Mouse (Mus musculus) midbrain, embryonic 16.5 days (tissue): ENCODE data around the gene S1pr4. TPM values are rescaled to one million over a fixed set of nuclear protein-coding genes. Genes with fewer than 3 reads are reported as not detected.

Experiments
- ATAC-seq: fragments of 200-750 bp; cut with Nextera tagmentation; 2 replicates; pipeline ENCODE4 v1.8.0; 2017; ENCODE audit warnings: moderate TSS enrichment
- H3K27ac ChIP-seq: fragments of 300-500 bp; sonication (generic); 2 replicates; pipeline ENCODE4 v1.5.1; 2014; ENCODE audit warnings: mild to moderate bottlenecking, low read length, mixed read lengths
- H3K27me3 ChIP-seq: fragments of 300-500 bp; sonication (generic); 2 replicates; pipeline ENCODE4 v1.6.1; 2014; ENCODE audit warnings: low read depth, low read length, mixed read lengths; ENCODE audit not compliant: control insufficient read depth, insufficient read depth
- H3K36me3 ChIP-seq: fragments of 300-500 bp; sonication (generic); 2 replicates; pipeline ENCODE4 v1.6.1; 2014; ENCODE audit warnings: mild to moderate bottlenecking, low read length, moderate library complexity, mixed read lengths; ENCODE audit not compliant: control insufficient read depth, insufficient read depth
- H3K4me1 ChIP-seq: fragments of 300-500 bp; sonication (generic); 2 replicates; pipeline ENCODE4 v1.6.1; 2014; ENCODE audit warnings: mild to moderate bottlenecking, low read length, mixed read lengths; ENCODE audit not compliant: control insufficient read depth, insufficient read depth
- H3K4me2 ChIP-seq: fragments of 300-500 bp; sonication (generic); 2 replicates; pipeline ENCODE4 v1.6.1; 2014; ENCODE audit warnings: mild to moderate bottlenecking, low read length, mixed read lengths
- H3K4me3 ChIP-seq: fragments of 300-500 bp; sonication (generic); 2 replicates; pipeline ENCODE4 v1.5.1; 2014; ENCODE audit warnings: low read depth, mild to moderate bottlenecking, low read length, moderate library complexity, mixed read lengths
- H3K9ac ChIP-seq: fragments of 300-500 bp; sonication (generic); 2 replicates; pipeline ENCODE4 v1.6.1; 2014; ENCODE audit warnings: low read depth, low read length, mixed read lengths
- H3K9me3 ChIP-seq: fragments of 300-500 bp; sonication (generic); replicated peaks from 2 replicates; pipeline ENCODE4 v1.6.1; 2014; ENCODE audit warnings: mild to moderate bottlenecking, low read length, mixed read lengths; ENCODE audit not compliant: control insufficient read depth, poor library complexity, severe bottlenecking
- WGBS: fragments of 180-500 bp; shearing (Covaris S2); extraction: QIAGEN DNeasy Blood & Tissue Kit; methylation state at CpG from one replicate; pipeline ENCODE4 v1.1.7; 2014; 5-methylcytosine and 5-hydroxymethylcytosine counted together
- polyA plus RNA-seq: library from polyadenylated mRNA; unstranded; fragments of >200 nt; fragmentation: Nextera tagmentation; extraction: Ambion mirVana; gene quantifications from 2 replicates; pipeline ENCODE4 v1.2.1, GENCODE M21; 2015

Gene S1pr4
- polyA plus RNA-seq, 1 experiment from 2014 or later, result 0.44 TPM

DNA sequence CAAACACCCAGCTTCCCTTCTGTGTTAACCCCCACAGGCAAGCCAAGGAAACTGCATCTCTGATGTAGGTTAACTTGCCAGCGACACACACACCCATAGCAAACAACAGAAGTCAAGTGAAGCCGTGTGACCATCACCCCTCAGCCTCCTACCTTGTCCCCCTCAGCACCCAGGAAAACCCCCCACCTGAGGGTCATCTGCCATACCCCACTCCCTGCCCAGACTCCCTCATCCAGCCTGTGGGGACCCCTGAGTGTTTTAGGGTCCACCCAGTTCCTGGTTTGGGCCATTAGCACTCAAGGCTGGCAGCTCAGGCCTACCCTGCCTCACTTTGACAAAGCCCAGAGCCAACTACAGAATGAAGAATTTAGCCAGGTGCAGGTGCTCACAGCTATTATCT is 33.9 kb downstream of the S1pr4 start:
- no peaks in the 10 kb centered on the region for H3K9me3 ChIP-seq
- H3K4me1 ChIP-seq, result peaks cover 13% of the 10 kb centered on the region
- no peak overlapping the region for H3K4me2 ChIP-seq
- no peaks in the 10 kb centered on the region for H3K27me3 ChIP-seq
- no peak for ATAC-seq
- peaks cover 22% of the 10 kb centered on the region for H3K36me3 ChIP-seq
- H3K9ac ChIP-seq, result no peak overlapping the region
- H3K27ac ChIP-seq, result no peak overlapping the region
- 85% methylated on average over 2 of the region's 2 CpGs for WGBS
- H3K4me3 ChIP-seq, result no peak overlapping the region

DNA sequence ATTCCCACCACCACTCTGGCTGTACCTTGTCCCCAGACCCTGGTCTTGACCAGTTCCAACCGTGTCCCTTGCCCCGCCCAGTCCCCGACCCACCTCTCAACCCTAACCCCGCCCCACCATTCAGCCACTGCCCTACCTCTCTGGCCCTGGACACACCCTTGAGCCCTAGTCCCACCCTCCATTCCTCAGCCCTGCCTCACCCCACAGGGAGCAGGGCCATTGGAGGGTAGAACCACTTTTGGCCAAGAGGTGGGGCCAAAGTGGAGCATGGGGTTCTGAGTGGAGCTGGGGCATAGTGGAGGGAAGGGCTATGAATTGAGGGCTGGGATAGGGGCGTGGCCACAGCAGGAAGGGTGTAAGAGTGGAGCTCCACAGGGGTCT is 34.7 kb downstream of the S1pr4 start:
- 6% methylated on average over 5 of the region's 5 CpGs for WGBS
- peak; percentile 9; the same call in 1 of the 2 replicates for ATAC-seq
- Histone ChIP-seq H3K27me3 (no peaks in the 10 kb centered on the region), H3K4me1 (peaks cover 6% of the 10 kb centered on the region; the same call in 1 of the 2 replicates), H3K27ac (no peak overlapping the region), H3K36me3 (peaks cover 22% of the 10 kb centered on the region), H3K4me2 (no peak overlapping the region), H3K9ac (no peak overlapping the region), H3K4me3 (no peak overlapping the region), H3K9me3 (no peaks in the 10 kb centered on the region)

DNA sequence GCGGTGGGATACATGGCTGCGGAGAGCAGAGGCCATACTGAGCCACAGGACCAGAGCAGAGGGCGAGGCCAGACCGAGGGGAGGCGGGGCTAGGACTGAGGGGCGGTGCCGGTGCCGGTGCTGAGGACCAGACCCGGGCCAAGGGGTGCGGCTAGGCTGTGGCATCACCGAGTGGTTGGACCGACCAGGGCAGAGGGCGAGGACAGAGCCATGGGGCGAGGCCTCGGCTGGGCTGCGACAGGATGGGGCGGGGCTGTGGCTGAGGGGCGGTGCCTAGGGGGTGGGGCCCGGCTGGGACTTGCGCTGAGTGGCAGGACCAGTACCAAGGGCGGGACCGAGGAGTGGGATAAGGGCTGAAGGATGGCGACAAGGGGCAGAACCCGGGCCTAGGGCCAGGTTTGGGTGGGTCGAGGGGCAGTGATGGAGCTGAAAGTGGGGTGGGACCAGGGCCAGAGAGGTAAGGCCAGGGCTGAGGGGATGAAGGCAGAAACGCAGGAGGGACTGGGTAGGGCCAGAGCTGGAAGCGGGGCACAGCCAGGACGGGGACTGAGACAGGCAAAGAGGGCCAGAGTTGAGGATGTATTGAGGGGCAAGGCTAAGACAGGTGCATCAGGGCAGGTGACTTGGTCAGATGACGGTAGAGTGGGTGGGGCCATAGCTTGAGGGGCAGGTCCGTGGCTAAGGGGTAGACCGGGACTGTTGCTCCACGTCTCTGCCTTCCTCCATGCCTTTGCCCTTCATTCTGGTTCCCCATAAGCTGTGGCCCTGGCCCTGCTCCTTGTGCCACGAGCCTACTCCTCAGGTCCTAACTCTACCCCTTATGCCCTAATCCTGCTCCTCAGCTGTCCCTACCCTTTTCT is 35.3 kb downstream of the S1pr4 start:
- 8% methylated on average over 30 of the region's 33 CpGs for WGBS
- Histone ChIP-seq H3K27me3 (no peaks in the 10 kb centered on the region), H3K9ac (peak overlapping the region; percentile 40; the same call in 1 of the 2 replicates), H3K27ac (no peak overlapping the region), H3K36me3 (peaks cover 22% of the 10 kb centered on the region), H3K4me1 (peaks cover 6% of the 10 kb centered on the region; the same call in 1 of the 2 replicates), H3K9me3 (no peaks in the 10 kb centered on the region), H3K4me3 (0 out of 2 replicates have a peak overlapping the region, but pooled peaks have one; percentile 13), H3K4me2 (peak overlapping the region; percentile 40)
- ATAC-seq, result peak; percentile 55

GRCm38 (mm10) chr10:81463531-81463930 is 36.4 kb downstream of the S1pr4 start:
- H3K27ac ChIP-seq, result no peak overlapping the region

GRCm38 (mm10) chr10:81462917-81463316 is 37.0 kb downstream of the S1pr4 start:
- peaks cover 15% of the 10 kb centered on the region for H3K36me3 ChIP-seq

More at GRCm38 (mm10) chr10:81463531-81463930, 36.4 kb downstream of the S1pr4 start:
- Histone ChIP-seq H3K4me3 (no peak overlapping the region), H3K36me3 (peaks cover 19% of the 10 kb centered on the region), H3K27me3 (no peaks in the 10 kb centered on the region), H3K4me2 (no peak overlapping the region), H3K9me3 (no peaks in the 10 kb centered on the region), H3K9ac (no peak overlapping the region), H3K4me1 (peaks cover 6% of the 10 kb centered on the region; the same call in 1 of the 2 replicates)
- WGBS, result 67% methylated on average over 4 of the region's 4 CpGs
- ATAC-seq, result no peak

DNA sequence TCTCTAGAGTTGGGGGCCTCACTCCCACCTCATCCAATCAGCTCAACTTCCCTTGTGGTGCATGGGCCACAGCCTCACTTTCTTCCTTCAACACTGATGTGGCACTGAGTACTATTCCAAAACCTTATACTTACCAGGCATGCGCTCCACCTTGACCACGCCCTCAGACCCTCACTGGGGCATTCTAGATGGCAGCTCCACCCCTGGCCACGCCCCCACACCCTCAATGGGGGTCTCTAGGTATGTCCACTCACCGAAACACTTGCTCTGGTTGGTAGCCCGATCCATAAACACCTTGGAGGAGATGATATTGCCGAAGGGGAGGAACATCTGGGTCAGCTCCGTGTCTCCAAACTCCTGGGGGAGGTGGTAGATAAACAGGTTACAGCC is 37.5 kb downstream of the S1pr4 start:
- no peaks in the 10 kb centered on the region for H3K27me3 ChIP-seq

More at GRCm38 (mm10) chr10:81462917-81463316, 37.0 kb downstream of the S1pr4 start:
- Histone ChIP-seq H3K27me3 (no peaks in the 10 kb centered on the region), H3K4me3 (no peak overlapping the region), H3K9ac (no peak overlapping the region), H3K4me1 (peaks cover 6% of the 10 kb centered on the region; the same call in 1 of the 2 replicates), H3K27ac (no peak overlapping the region), H3K4me2 (no peak overlapping the region), H3K9me3 (no peaks in the 10 kb centered on the region)
- no peak for ATAC-seq
- 80% methylated on average over 7 of the region's 7 CpGs for WGBS

GRCm38 (mm10) chr10:81461673-81462414 is 38.1 kb downstream of the S1pr4 start:
- Histone ChIP-seq H3K4me1 (peaks cover 6% of the 10 kb centered on the region; the same call in 1 of the 2 replicates), H3K36me3 (peaks cover 6% of the 10 kb centered on the region), H3K9me3 (no peaks in the 10 kb centered on the region), H3K4me3 (no peak overlapping the region), H3K27ac (no peak overlapping the region), H3K9ac (no peak overlapping the region), H3K4me2 (no peak overlapping the region), H3K27me3 (no peaks in the 10 kb centered on the region)
- 14% methylated on average over 16 of the region's 16 CpGs for WGBS
- ATAC-seq, result no peak

More for the DNA sequence above, 37.5 kb downstream of the S1pr4 start:
- Histone ChIP-seq H3K27ac (no peak overlapping the region), H3K9me3 (no peaks in the 10 kb centered on the region), H3K4me3 (no peak overlapping the region), H3K9ac (no peak overlapping the region), H3K36me3 (peaks cover 10% of the 10 kb centered on the region), H3K4me1 (peaks cover 6% of the 10 kb centered on the region; the same call in 1 of the 2 replicates), H3K4me2 (no peak overlapping the region)
- no peak for ATAC-seq
- WGBS, result 44% methylated on average over 7 of the region's 7 CpGs

GRCm38 (mm10) chr10:81460951-81461350 is 39.0 kb downstream of the S1pr4 start:
- Histone ChIP-seq H3K4me2 (no peak overlapping the region), H3K27ac (no peak overlapping the region), H3K36me3 (peaks cover 3% of the 10 kb centered on the region; the same call in 1 of the 2 replicates), H3K4me3 (no peak overlapping the region), H3K4me1 (peaks cover 6% of the 10 kb centered on the region; the same call in 1 of the 2 replicates), H3K9me3 (no peaks in the 10 kb centered on the region), H3K9ac (no peak overlapping the region), H3K27me3 (peaks cover 6% of the 10 kb centered on the region)
- ATAC-seq, result no peak
- WGBS, result 48% methylated on average over 11 of the region's 11 CpGs
